Mouse (Mus musculus): Measurements from ENCODE around the gene Tk2. TPM values are rescaled to one million over a fixed set of nuclear protein-coding genes. Genes with fewer than 3 reads are reported as not detected.

Tk2 gene
- polyA plus RNA-seq, 1 experiment from 2014 or later, result 32.2 TPM

DNA sequence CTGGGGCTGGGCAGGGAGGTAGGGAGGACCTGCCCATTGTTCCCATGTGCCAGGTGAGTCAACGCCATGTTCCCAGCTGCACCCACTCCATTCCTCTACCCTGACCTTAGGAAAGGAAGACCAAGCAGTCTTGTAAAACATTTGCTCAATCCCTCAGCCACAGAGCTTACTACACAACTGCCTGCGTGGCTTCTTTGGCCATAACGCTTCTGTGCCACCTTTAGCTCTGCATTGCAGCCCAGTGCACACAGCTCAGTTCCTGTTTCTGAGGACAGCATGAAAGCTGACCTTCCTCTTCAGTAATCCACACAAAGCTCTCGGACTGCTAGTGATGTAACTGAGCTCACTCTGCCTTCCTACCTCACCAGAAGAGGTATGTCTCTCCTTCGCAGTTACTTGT, 15.4 kb downstream of the Tk2 start:
- no peak for DNase-seq (ENCODE audit: low spot score)
- Histone ChIP-seq H3K4me2 (ENCODE audit: low read depth, low read length, severe bottlenecking) (no peak overlapping the region), H3K27me3 (ENCODE audit: control insufficient read depth, insufficient read depth, low read length) (no peaks in the 10 kb centered on the region), H3K4me1 (replicated peaks; ENCODE audit: control insufficient read depth, insufficient read depth, low read length) (no peaks in the 10 kb centered on the region), H3K9ac (ENCODE audit: low read length) (no peak overlapping the region), H3K36me3 (ENCODE audit: control insufficient read depth, insufficient read depth, low read length) (peaks cover 3% of the 10 kb centered on the region), H3K9me3 (ENCODE audit: control insufficient read depth, low read length) (no peaks in the 10 kb centered on the region), H3K4me3 (ENCODE audit: low read depth, low read length) (no peak overlapping the region), H3K27ac (ENCODE audit: low read depth, low read length) (no peak overlapping the region)
- 93% methylated on average over 5 of the region's 5 CpGs for WGBS
- ATAC-seq (replicated peaks; ENCODE audit: low FRiP score), result no peak

DNA sequence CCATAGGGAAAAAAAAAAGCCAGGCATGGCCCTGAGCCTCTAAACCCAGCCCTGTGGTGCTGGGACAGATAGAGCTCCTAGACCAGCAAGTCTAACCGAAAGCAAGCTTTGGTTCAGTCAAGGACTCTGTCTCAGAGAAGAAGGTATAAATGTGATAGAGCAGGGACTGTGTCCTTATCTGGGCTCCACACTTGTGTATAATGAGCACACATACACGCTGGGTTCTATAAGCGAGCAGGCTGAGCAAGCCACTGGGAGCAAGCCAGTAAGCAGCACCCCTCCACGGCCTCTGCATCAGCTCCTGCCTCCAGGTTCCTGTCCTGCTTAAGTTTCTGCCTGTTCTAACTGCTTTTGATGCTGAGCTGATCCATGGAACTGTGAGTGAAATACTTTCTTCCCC, 16.3 kb downstream of the Tk2 start:
- Histone ChIP-seq H3K36me3 (ENCODE audit: control insufficient read depth, insufficient read depth, low read length) (peaks cover 3% of the 10 kb centered on the region), H3K9me3 (ENCODE audit: control insufficient read depth, low read length) (no peaks in the 10 kb centered on the region), H3K4me2 (ENCODE audit: low read depth, low read length, severe bottlenecking) (no peak overlapping the region), H3K27ac (ENCODE audit: low read depth, low read length) (no peak overlapping the region), H3K27me3 (ENCODE audit: control insufficient read depth, insufficient read depth, low read length) (no peaks in the 10 kb centered on the region), H3K4me1 (replicated peaks; ENCODE audit: control insufficient read depth, insufficient read depth, low read length) (no peaks in the 10 kb centered on the region), H3K9ac (ENCODE audit: low read length) (no peak overlapping the region), H3K4me3 (ENCODE audit: low read depth, low read length) (no peak overlapping the region)
- ATAC-seq (replicated peaks; ENCODE audit: low FRiP score) (no peak), DNase-seq (ENCODE audit: low spot score) (no peak)
- 97% methylated on average over 4 of the region's 4 CpGs for WGBS

GRCm38 (mm10) chr8:104230377-104230776, 18.0 kb downstream of the Tk2 start:
- H3K36me3 ChIP-seq (ENCODE audit: control insufficient read depth, insufficient read depth, low read length), result peaks cover 5% of the 10 kb centered on the region
- no peak overlapping the region for H3K4me3 ChIP-seq (ENCODE audit: low read depth, low read length)
- DNase-seq (ENCODE audit: low spot score) (no peak), ATAC-seq (replicated peaks; ENCODE audit: low FRiP score) (no peak)
- H3K27me3 ChIP-seq (ENCODE audit: control insufficient read depth, insufficient read depth, low read length), result no peaks in the 10 kb centered on the region
- no peaks in the 10 kb centered on the region for H3K9me3 ChIP-seq (ENCODE audit: control insufficient read depth, low read length)
- no peak overlapping the region for H3K9ac ChIP-seq (ENCODE audit: low read length)
- no peak overlapping the region for H3K4me2 ChIP-seq (ENCODE audit: low read depth, low read length, severe bottlenecking)
- H3K4me1 ChIP-seq (replicated peaks; ENCODE audit: control insufficient read depth, insufficient read depth, low read length), result no peaks in the 10 kb centered on the region
- H3K27ac ChIP-seq (ENCODE audit: low read depth, low read length), result no peak overlapping the region
- WGBS, result 93% methylated on average over 9 of the region's 9 CpGs

- H3K36me3 ChIP-seq (ENCODE audit: control insufficient read depth, insufficient read depth, low read length), result peaks cover 5% of the 10 kb centered on the region
- H3K27ac ChIP-seq (ENCODE audit: low read depth, low read length), result no peak overlapping the region
- 94% methylated on average over 5 of the region's 5 CpGs for WGBS
- no peak overlapping the region for H3K9ac ChIP-seq (ENCODE audit: low read length)
- ATAC-seq (replicated peaks; ENCODE audit: low FRiP score) (no peak), DNase-seq (ENCODE audit: low spot score) (no peak)
- H3K4me1 ChIP-seq (replicated peaks; ENCODE audit: control insufficient read depth, insufficient read depth, low read length), result no peaks in the 10 kb centered on the region
- H3K9me3 ChIP-seq (ENCODE audit: control insufficient read depth, low read length), result no peaks in the 10 kb centered on the region
- H3K4me2 ChIP-seq (ENCODE audit: low read depth, low read length, severe bottlenecking), result no peak overlapping the region
- no peaks in the 10 kb centered on the region for H3K27me3 ChIP-seq (ENCODE audit: control insufficient read depth, insufficient read depth, low read length)
- H3K4me3 ChIP-seq (ENCODE audit: low read depth, low read length), result no peak overlapping the region
These were observed 21.3 kb downstream of the Tk2 start for GRCm38 (mm10) chr8:104227048-104227447.

GRCm38 (mm10) chr8:104219806-104220205, 28.6 kb downstream of the Tk2 start:
- Histone ChIP-seq H3K9me3 (ENCODE audit: control insufficient read depth, low read length) (no peaks in the 10 kb centered on the region), H3K4me1 (replicated peaks; ENCODE audit: control insufficient read depth, insufficient read depth, low read length) (no peaks in the 10 kb centered on the region), H3K4me2 (ENCODE audit: low read depth, low read length, severe bottlenecking) (no peak overlapping the region), H3K27ac (ENCODE audit: low read depth, low read length) (no peak overlapping the region), H3K36me3 (ENCODE audit: control insufficient read depth, insufficient read depth, low read length) (no peaks in the 10 kb centered on the region), H3K9ac (ENCODE audit: low read length) (no peak overlapping the region), H3K4me3 (ENCODE audit: low read depth, low read length) (no peak overlapping the region), H3K27me3 (ENCODE audit: control insufficient read depth, insufficient read depth, low read length) (no peaks in the 10 kb centered on the region)
- 43% methylated on average over 5 of the region's 5 CpGs for WGBS
- peak; percentile 72 for ATAC-seq (replicated peaks; ENCODE audit: low FRiP score)
- peak; percentile 88 for DNase-seq (ENCODE audit: low spot score)

GRCm38 (mm10) chr8:104219079-104219478, 29.3 kb downstream of the Tk2 start:
- WGBS, result 23% methylated on average over 11 of the region's 11 CpGs
- Histone ChIP-seq H3K36me3 (ENCODE audit: control insufficient read depth, insufficient read depth, low read length) (no peaks in the 10 kb centered on the region), H3K9me3 (ENCODE audit: control insufficient read depth, low read length) (no peaks in the 10 kb centered on the region), H3K9ac (ENCODE audit: low read length) (no peak overlapping the region), H3K4me2 (ENCODE audit: low read depth, low read length, severe bottlenecking) (no peak overlapping the region), H3K4me3 (ENCODE audit: low read depth, low read length) (no peak overlapping the region), H3K27ac (ENCODE audit: low read depth, low read length) (no peak overlapping the region), H3K4me1 (replicated peaks; ENCODE audit: control insufficient read depth, insufficient read depth, low read length) (no peaks in the 10 kb centered on the region), H3K27me3 (ENCODE audit: control insufficient read depth, insufficient read depth, low read length) (no peaks in the 10 kb centered on the region)
- ATAC-seq (replicated peaks; ENCODE audit: low FRiP score) (0 out of 2 replicates have a peak, but pooled peaks have one; percentile 19), DNase-seq (ENCODE audit: low spot score) (peak; percentile 62)

DNA sequence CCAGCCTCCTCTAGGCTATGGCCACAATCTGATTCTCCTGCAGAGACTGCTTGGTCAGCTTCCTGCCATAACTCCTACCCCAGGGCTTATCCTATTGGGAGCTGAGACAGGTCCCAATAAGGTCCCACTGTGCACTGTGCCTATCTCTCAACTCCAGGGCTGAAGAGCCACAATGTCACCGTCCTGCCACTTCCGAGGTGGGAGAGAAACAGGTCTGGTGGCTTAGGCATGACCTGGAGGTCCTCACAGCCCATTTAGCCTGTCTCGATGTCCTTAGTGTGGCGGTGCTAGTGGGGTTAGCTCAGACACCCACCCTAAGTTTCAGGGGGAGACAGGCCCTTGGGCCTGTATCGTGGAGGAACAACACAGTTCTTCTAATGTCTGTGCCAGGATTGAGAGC, 30.8 kb downstream of the Tk2 start:
- H3K4me1 ChIP-seq (replicated peaks; ENCODE audit: control insufficient read depth, insufficient read depth, low read length), result no peaks in the 10 kb centered on the region
- no peak overlapping the region for H3K4me3 ChIP-seq (ENCODE audit: low read depth, low read length)
- WGBS, result 89% methylated on average over 5 of the region's 5 CpGs
- H3K4me2 ChIP-seq (ENCODE audit: low read depth, low read length, severe bottlenecking), result no peak overlapping the region
- no peak overlapping the region for H3K9ac ChIP-seq (ENCODE audit: low read length)
- no peaks in the 10 kb centered on the region for H3K36me3 ChIP-seq (ENCODE audit: control insufficient read depth, insufficient read depth, low read length)
- no peak for DNase-seq (ENCODE audit: low spot score)
- no peak overlapping the region for H3K27ac ChIP-seq (ENCODE audit: low read depth, low read length)
- no peaks in the 10 kb centered on the region for H3K27me3 ChIP-seq (ENCODE audit: control insufficient read depth, insufficient read depth, low read length)
- ATAC-seq (replicated peaks; ENCODE audit: low FRiP score), result no peak
- H3K9me3 ChIP-seq (ENCODE audit: control insufficient read depth, low read length), result no peaks in the 10 kb centered on the region

GRCm38 (mm10) chr8:104205292-104205691, 43.1 kb downstream of the Tk2 start:
- H3K4me1 ChIP-seq (replicated peaks; ENCODE audit: control insufficient read depth, insufficient read depth, low read length), result no peaks in the 10 kb centered on the region
- H3K36me3 ChIP-seq (ENCODE audit: control insufficient read depth, insufficient read depth, low read length), result no peaks in the 10 kb centered on the region
- no peaks in the 10 kb centered on the region for H3K27me3 ChIP-seq (ENCODE audit: control insufficient read depth, insufficient read depth, low read length)
- ATAC-seq (replicated peaks; ENCODE audit: low FRiP score) (no peak), DNase-seq (ENCODE audit: low spot score) (no peak)
- no peaks in the 10 kb centered on the region for H3K9me3 ChIP-seq (ENCODE audit: control insufficient read depth, low read length)
- WGBS, result 87% methylated on average over 3 of the region's 3 CpGs
- H3K4me2 ChIP-seq (ENCODE audit: low read depth, low read length, severe bottlenecking), result no peak overlapping the region
- H3K9ac ChIP-seq (ENCODE audit: low read length), result no peak overlapping the region
- no peak overlapping the region for H3K27ac ChIP-seq (ENCODE audit: low read depth, low read length)
- no peak overlapping the region for H3K4me3 ChIP-seq (ENCODE audit: low read depth, low read length)

DNA sequence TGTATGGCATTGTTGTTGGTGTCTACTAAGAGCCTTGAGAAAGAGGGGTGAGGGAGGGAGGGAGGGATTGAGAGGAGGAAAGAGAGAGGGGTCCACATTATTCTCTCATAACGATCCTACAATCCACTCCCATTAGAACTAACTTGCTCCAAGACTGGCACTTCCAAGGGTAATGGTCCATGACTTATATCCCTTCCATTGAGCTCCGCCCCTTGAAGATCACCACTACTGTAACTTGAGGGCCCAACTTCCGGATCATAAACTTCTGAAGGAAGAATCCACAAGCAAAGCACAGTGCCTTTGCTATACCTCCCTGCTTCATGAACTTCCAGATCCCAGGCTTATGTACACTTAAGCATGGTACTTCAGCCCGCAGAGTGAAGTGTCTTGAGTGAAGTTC, 46.0 kb downstream of the Tk2 start:
- H3K9me3 ChIP-seq (ENCODE audit: control insufficient read depth, low read length), result no peaks in the 10 kb centered on the region
- no peak overlapping the region for H3K4me2 ChIP-seq (ENCODE audit: low read depth, low read length, severe bottlenecking)
- no peak overlapping the region for H3K4me3 ChIP-seq (ENCODE audit: low read depth, low read length)
- H3K4me1 ChIP-seq (replicated peaks; ENCODE audit: control insufficient read depth, insufficient read depth, low read length), result no peaks in the 10 kb centered on the region
- no peak overlapping the region for H3K9ac ChIP-seq (ENCODE audit: low read length)
- no peak for DNase-seq (ENCODE audit: low spot score)
- no peaks in the 10 kb centered on the region for H3K36me3 ChIP-seq (ENCODE audit: control insufficient read depth, insufficient read depth, low read length)
- no peak overlapping the region for H3K27ac ChIP-seq (ENCODE audit: low read depth, low read length)
- 83% methylated on average over 4 of the region's 4 CpGs for WGBS
- ATAC-seq (replicated peaks; ENCODE audit: low FRiP score), result no peak
- no peaks in the 10 kb centered on the region for H3K27me3 ChIP-seq (ENCODE audit: control insufficient read depth, insufficient read depth, low read length)
